Mouse (Mus musculus) liver, adult (tissue): ENCODE data around the gene Gm1123.

Source experiments
- GATA4 ChIP-seq: IDR thresholded peaks from 2 replicates; pipeline ENCODE4 v1.6.1; 2014; ENCODE audit warnings: mild to moderate bottlenecking, low read length; ENCODE audit not compliant: insufficient replicate concordance

The Gm1123 gene

GRCm38 (mm10) chr9:98974898-98975297, 60.6 kb downstream of the Gm1123 start:
- TF ChIP-seq GATA4: no peak

GRCm38 (mm10) chr9:98973561-98973960, 62.0 kb downstream of the Gm1123 start:
- TF ChIP-seq GATA4: no peak

GRCm38 (mm10) chr9:98973101-98973521, 62.4 kb downstream of the Gm1123 start:
- TF ChIP-seq GATA4: no peak

GRCm38 (mm10) chr9:98965084-98965483, 70.4 kb downstream of the Gm1123 start:
- TF ChIP-seq GATA4: no peak

GRCm38 (mm10) chr9:98963661-98964060, 71.9 kb downstream of the Gm1123 start:
- TF ChIP-seq GATA4: no peak

- TF ChIP-seq GATA4: no peak
Observed at GRCm38 (mm10) chr9:98962478-98963142, 72.9 kb downstream of the Gm1123 start.

GRCm38 (mm10) chr9:98961591-98962477, 73.7 kb downstream of the Gm1123 start:
- TF ChIP-seq GATA4: no peak

- no peak for TF ChIP-seq GATA4
Observed at GRCm38 (mm10) chr9:98960348-98960747, 75.2 kb downstream of the Gm1123 start.

- no peak for TF ChIP-seq GATA4
Observed at GRCm38 (mm10) chr9:98959851-98960250, 75.7 kb downstream of the Gm1123 start.

- no peak for TF ChIP-seq GATA4
Observed at GRCm38 (mm10) chr9:98958628-98959027, 76.9 kb downstream of the Gm1123 start.

GRCm38 (mm10) chr9:98957751-98958351, 77.7 kb downstream of the Gm1123 start:
- no peak for TF ChIP-seq GATA4
